Mouse (Mus musculus): ENCODE measurements around the gene Rab26.

DNA sequence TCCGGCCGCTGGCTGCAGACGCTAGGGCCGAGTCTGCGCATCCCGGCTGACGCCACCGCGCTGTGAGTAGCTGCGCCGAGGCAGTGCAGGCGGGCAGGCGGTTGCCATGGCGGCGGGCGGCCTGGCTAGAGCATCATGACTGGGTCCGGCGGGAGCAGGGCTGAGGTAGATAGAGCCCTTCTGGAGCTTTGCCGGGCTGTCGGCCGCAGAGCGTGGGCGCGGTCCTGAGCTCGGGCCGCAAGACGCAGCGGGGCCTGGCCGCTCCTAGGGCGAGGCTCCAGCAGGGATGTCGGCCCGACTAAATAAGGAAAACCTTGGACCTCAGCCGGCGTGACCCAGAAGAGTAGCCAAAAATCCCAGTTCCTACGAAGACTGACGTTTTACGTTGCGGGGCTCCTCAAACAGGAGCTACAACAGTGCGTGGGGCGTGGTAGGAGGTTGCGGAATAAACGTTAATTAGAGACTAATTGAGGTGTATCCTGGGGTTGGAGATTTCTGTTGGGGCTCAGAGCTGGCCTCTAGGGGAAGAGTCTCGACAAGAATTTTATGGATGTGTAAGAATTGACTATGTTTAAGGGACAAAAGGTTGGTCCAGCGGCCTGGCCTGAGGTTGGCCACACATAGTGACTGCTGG lies 16.5 kb upstream of the Rab26 start:
- TF ChIP-seq EP300 (IDR thresholded peaks at IDR 0.05; ENCODE audit: insufficient read depth, low read depth, low read length) (no peak), POLR2A (IDR thresholded peaks at IDR 0.05; ENCODE audit: insufficient read depth, low read depth, low read length) (no peak)
